Mouse (Mus musculus): ENCODE measurements at regions not wholly inside any gene's neighbourhood (a gene's known extent, or its start where the extent isn't known, plus 50 kb on each side); places are given as distances from the start of the nearest gene placed in this dataset.

DNA sequence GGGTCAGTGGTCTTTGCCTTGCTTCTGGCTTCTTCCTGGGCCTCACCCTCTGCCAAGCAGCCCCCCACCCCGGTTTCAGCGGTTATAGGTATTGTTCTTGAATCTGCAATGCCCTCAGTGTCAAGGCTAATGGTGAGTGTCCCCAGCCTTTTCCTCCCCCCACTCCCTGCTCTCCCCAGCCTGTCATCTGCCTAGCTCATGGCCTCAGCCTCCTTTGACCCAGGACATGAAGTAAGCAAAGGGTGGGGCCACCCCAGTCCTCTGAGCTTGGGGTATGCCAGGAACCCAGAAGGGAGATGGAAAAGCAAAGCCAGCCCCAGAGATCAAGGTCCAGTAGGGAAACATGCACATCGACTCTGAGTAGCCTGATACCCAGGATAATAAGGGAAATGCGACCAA lies 76.5 kb upstream of the Rxra start:
- no peak for TF ChIP-seq USF1 (IDR thresholded peaks at IDR 0.05; ENCODE audit: low read depth, low read length)
- no peak for TF ChIP-seq MAZ (IDR thresholded peaks at IDR 0.05; ENCODE audit: low read depth, low read length)
- no peak for TF ChIP-seq TBP (conservative IDR thresholded peaks at IDR 0.05; ENCODE audit: low read depth, low read length)
- TF ChIP-seq ELF1 (IDR thresholded peaks at IDR 0.05; ENCODE audit: low read depth, low read length), result no peak
- TF ChIP-seq PAX5 (IDR thresholded peaks at IDR 0.05; ENCODE audit: low read length), result no peak
- Histone ChIP-seq H3K79me2 (replicated peaks; ENCODE audit: control insufficient read depth, extremely low read depth, insufficient read depth, poor library complexity, severe bottlenecking) (no peaks in the 10 kb centered on the region), H3K4me1 (ENCODE audit: control insufficient read depth in 1 of 2, insufficient read depth in 2 of 2) (no peaks in the 10 kb centered on the region), H3K9me3 (replicated peaks; ENCODE audit: low read length) (peaks cover 5% of the 10 kb centered on the region), H3K9ac (ENCODE audit: insufficient read depth, low read depth) (no peak overlapping the region), H3K27ac (ENCODE audit: insufficient read depth, low read depth) (no peak overlapping the region), H3K36me3 (replicated peaks in 1 of 2; ENCODE audit: control insufficient read depth in 1 of 2, insufficient read depth in 1 of 2, low read length in 1 of 2) (no peaks in the 10 kb centered on the region), H3K4me2 (ENCODE audit: insufficient read depth, low read depth, poor library complexity, severe bottlenecking) (no peak overlapping the region), H3K4me3 (replicated peaks in 1 of 3; ENCODE audit: low read depth in 2 of 3, low read length in 2 of 3, poor library complexity in 1 of 3) (no peak overlapping the region), H3K27me3 (replicated peaks) (peaks cover 97% of the 10 kb centered on the region)
- in situ Hi-C loops (cut with MboI; ENCODE audit: low pct_ligation_motif_present, low pct_unique_long_range_greater_than_20kb, low sequenced_read_pairs), result loop anchor here (5.0 kb wide), 1 partner anchor 68 kb away; no protein-coding TSS in a partner anchor
- no peak for DNase-seq (ENCODE audit: extremely low read depth)
- dilution Hi-C loops (cut with MboI; ENCODE audit: extremely low pct_ligation_motif_present, extremely low pct_unique_long_range_greater_than_20kb, low sequenced_read_pairs), result no loop called here

DNA sequence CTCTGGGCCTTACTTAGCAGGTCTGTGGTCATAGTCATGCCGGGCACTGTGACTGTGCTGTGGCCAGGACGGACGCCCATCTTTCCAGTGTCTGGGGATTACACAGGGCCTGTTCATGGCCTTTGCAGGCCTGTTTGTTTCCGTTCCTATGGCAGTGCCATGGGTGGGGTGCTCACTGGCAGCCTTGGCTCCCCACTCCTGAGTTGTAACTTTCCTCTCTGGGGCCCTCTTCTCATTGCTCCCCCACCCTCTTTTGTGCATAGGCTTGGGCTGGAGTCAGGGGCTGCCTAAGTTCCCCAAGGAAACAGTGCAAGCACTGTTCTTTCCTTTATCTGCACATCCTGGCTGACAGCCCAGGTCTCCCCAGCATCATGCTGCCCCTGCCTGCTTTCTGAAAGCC lies 72.9 kb upstream of the Rxra start:
- DNase-seq (ENCODE audit: extremely low read depth), result no peak
- no peaks in the 10 kb centered on the region for H3K79me2 ChIP-seq (replicated peaks; ENCODE audit: control insufficient read depth, extremely low read depth, insufficient read depth, poor library complexity, severe bottlenecking)
- H3K36me3 ChIP-seq (replicated peaks in 1 of 2; ENCODE audit: control insufficient read depth in 1 of 2, insufficient read depth in 1 of 2, low read length in 1 of 2), result no peaks in the 10 kb centered on the region
- no peak overlapping the region for H3K4me3 ChIP-seq (replicated peaks in 1 of 3; ENCODE audit: low read depth in 2 of 3, low read length in 2 of 3, poor library complexity in 1 of 3)
- no peak overlapping the region for H3K9ac ChIP-seq (ENCODE audit: insufficient read depth, low read depth)
- no peak overlapping the region for H3K4me2 ChIP-seq (ENCODE audit: insufficient read depth, low read depth, poor library complexity, severe bottlenecking)
- H3K4me1 ChIP-seq (ENCODE audit: control insufficient read depth in 1 of 2, insufficient read depth in 2 of 2), result no peaks in the 10 kb centered on the region
- no peak for TF ChIP-seq SIN3A (IDR thresholded peaks at IDR 0.05; ENCODE audit: low read length)
- no peak for TF ChIP-seq POLR2AphosphoS2 (IDR thresholded peaks at IDR 0.05; ENCODE audit: low read depth, low read length)
- TF ChIP-seq MXI1 (IDR thresholded peaks at IDR 0.05; ENCODE audit: low read depth, low read length), result no peak
- in situ Hi-C loops (cut with MboI; ENCODE audit: low pct_ligation_motif_present, low pct_unique_long_range_greater_than_20kb, low sequenced_read_pairs) (loop anchor here (5.0 kb wide), 1 partner anchor 64 kb away; no protein-coding TSS in a partner anchor), dilution Hi-C loops (cut with MboI; ENCODE audit: extremely low pct_ligation_motif_present, extremely low pct_unique_long_range_greater_than_20kb, low sequenced_read_pairs) (no loop called here)
- H3K9me3 ChIP-seq (replicated peaks; ENCODE audit: low read length), result no peaks in the 10 kb centered on the region
- peaks cover 94% of the 10 kb centered on the region for H3K27me3 ChIP-seq (replicated peaks)
- no peak overlapping the region for H3K27ac ChIP-seq (ENCODE audit: insufficient read depth, low read depth)

DNA sequence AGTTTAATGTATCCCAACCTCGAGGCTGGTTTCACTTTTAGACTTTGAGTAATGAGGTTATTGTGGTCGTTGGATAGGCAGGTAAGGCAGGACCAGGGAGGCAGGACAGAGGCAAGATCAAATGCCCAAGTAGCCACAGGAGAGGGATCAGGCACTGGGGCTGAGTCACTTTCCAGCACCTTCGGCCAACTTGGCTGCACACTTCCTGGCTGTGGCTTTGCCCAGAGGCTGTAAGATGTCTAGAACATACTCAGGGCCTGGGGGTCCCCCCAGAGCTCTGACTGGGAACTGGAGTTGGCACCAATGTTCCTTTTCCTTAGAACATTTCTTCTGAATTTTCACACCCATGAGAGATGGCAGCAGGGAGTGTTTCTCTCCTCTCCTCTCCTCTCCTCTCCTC lies 71.7 kb upstream of the Rxra start:
- no peak for DNase-seq (ENCODE audit: extremely low read depth)
- no peak for TF ChIP-seq ZMIZ1 (IDR thresholded peaks at IDR 0.05; ENCODE audit: low read depth, low read length)
- no peak for TF ChIP-seq NELFE (IDR thresholded peaks at IDR 0.05; ENCODE audit: low read depth, low read length)
- TF ChIP-seq MAX (IDR thresholded peaks at IDR 0.05; ENCODE audit: low read length), result no peak
- no peak for TF ChIP-seq GABPA (IDR thresholded peaks at IDR 0.05; ENCODE audit: insufficient replicate concordance, low read depth, low read length)
- no peak for TF ChIP-seq SIN3A (IDR thresholded peaks at IDR 0.05; ENCODE audit: low read length)
- TF ChIP-seq CHD1 (IDR thresholded peaks at IDR 0.05; ENCODE audit: low read depth, low read length), result no peak
- no peak for TF ChIP-seq ETS1 (conservative IDR thresholded peaks at IDR 0.05; ENCODE audit: low read depth, low read length)
- no peak for TF ChIP-seq MEF2A (IDR thresholded peaks at IDR 0.05; ENCODE audit: borderline replicate concordance, low read depth, low read length)
- TF ChIP-seq MXI1 (IDR thresholded peaks at IDR 0.05; ENCODE audit: low read depth, low read length), result no peak
- no peak for TF ChIP-seq BHLHE40 (IDR thresholded peaks at IDR 0.05; ENCODE audit: low read depth, low read length)
- no peak for TF ChIP-seq E2F4 (IDR thresholded peaks at IDR 0.05; ENCODE audit: insufficient replicate concordance, low read depth, low read length)
- no peak for TF ChIP-seq CHD2 (IDR thresholded peaks at IDR 0.05; ENCODE audit: low read length)
- no peak for TF ChIP-seq MAFK (IDR thresholded peaks at IDR 0.05; ENCODE audit: insufficient replicate concordance, low read length)
- no peak for TF ChIP-seq POLR2A (IDR thresholded peaks at IDR 0.05; ENCODE audit: low read depth, low read length)
- TF ChIP-seq KAT2A (IDR thresholded peaks at IDR 0.05; ENCODE audit: insufficient replicate concordance, low read length), result no peak
- no peak for TF ChIP-seq CTCF (conservative IDR thresholded peaks at IDR 0.05 in 1 of 2, IDR thresholded peaks at IDR 0.05 in 1 of 2; ENCODE audit: low read depth in 2 of 2, low read length in 2 of 2)
- no peak for TF ChIP-seq RCOR1 (conservative IDR thresholded peaks at IDR 0.05; ENCODE audit: low read depth, low read length)
- TF ChIP-seq POLR2AphosphoS2 (IDR thresholded peaks at IDR 0.05; ENCODE audit: low read depth, low read length), result no peak
- no peak for TF ChIP-seq EP300 (IDR thresholded peaks at IDR 0.05; ENCODE audit: low read length)
- Histone ChIP-seq H3K4me1 (ENCODE audit: control insufficient read depth in 1 of 2, insufficient read depth in 2 of 2) (no peaks in the 10 kb centered on the region), H3K9ac (ENCODE audit: insufficient read depth, low read depth) (no peak overlapping the region), H3K27me3 (replicated peaks) (peaks cover 93% of the 10 kb centered on the region), H3K4me2 (ENCODE audit: insufficient read depth, low read depth, poor library complexity, severe bottlenecking) (no peak overlapping the region), H3K4me3 (replicated peaks in 1 of 3; ENCODE audit: low read depth in 2 of 3, low read length in 2 of 3, poor library complexity in 1 of 3) (no peak overlapping the region), H3K27ac (ENCODE audit: insufficient read depth, low read depth) (no peak overlapping the region), H3K9me3 (replicated peaks; ENCODE audit: low read length) (no peaks in the 10 kb centered on the region), H3K79me2 (replicated peaks; ENCODE audit: control insufficient read depth, extremely low read depth, insufficient read depth, poor library complexity, severe bottlenecking) (no peaks in the 10 kb centered on the region), H3K36me3 (replicated peaks in 1 of 2; ENCODE audit: control insufficient read depth in 1 of 2, insufficient read depth in 1 of 2, low read length in 1 of 2) (no peaks in the 10 kb centered on the region)
- in situ Hi-C loops (cut with MboI; ENCODE audit: low pct_ligation_motif_present, low pct_unique_long_range_greater_than_20kb, low sequenced_read_pairs), result loop anchor here (5.0 kb wide), 1 partner anchor 63 kb away; no protein-coding TSS in a partner anchor
- dilution Hi-C loops (cut with MboI; ENCODE audit: extremely low pct_ligation_motif_present, extremely low pct_unique_long_range_greater_than_20kb, low sequenced_read_pairs), result no loop called here
